Mouse (Mus musculus) forebrain, embryonic 13.5 days (tissue): ENCODE data around the gene P2rx7. TPM values are rescaled to one million over a fixed set of nuclear protein-coding genes. Genes with fewer than 3 reads are reported as not detected.
A peak's percentile ranks its signal among the peaks of the same experiment; 100 is the strongest.

Source experiments
- ATAC-seq: fragments of 200-750 bp; cut with Nextera tagmentation; 2 replicates; pipeline ENCODE4 v1.8.0; 2017
- H3K27ac ChIP-seq: fragments of 300-500 bp; sonication (generic); 2 replicates; pipeline ENCODE4 v1.5.1; 2015; ENCODE audit warnings: inconsistent platforms, mild to moderate bottlenecking, moderate library complexity
- H3K27me3 ChIP-seq: fragments of 300-500 bp; sonication (generic); 2 replicates; pipeline ENCODE4 v1.6.1; 2015; ENCODE audit warnings: mild to moderate bottlenecking, inconsistent platforms
- H3K36me3 ChIP-seq: fragments of 300-500 bp; sonication (generic); 2 replicates; pipeline ENCODE4 v1.6.1; 2015; ENCODE audit warnings: mild to moderate bottlenecking, inconsistent platforms; ENCODE audit not compliant: poor library complexity, severe bottlenecking
- H3K4me1 ChIP-seq: fragments of 300-500 bp; sonication (generic); 2 replicates; pipeline ENCODE4 v1.6.1; 2015; ENCODE audit warnings: inconsistent platforms
- H3K4me2 ChIP-seq: fragments of 300-500 bp; sonication (generic); 2 replicates; pipeline ENCODE4 v1.6.1; 2015; ENCODE audit warnings: inconsistent platforms, mild to moderate bottlenecking, moderate library complexity
- H3K4me3 ChIP-seq: fragments of 300-500 bp; sonication (generic); 2 replicates; pipeline ENCODE4 v1.5.1; 2015; ENCODE audit warnings: mild to moderate bottlenecking, inconsistent platforms
- H3K9ac ChIP-seq: fragments of 300-500 bp; sonication (generic); 2 replicates; pipeline ENCODE4 v1.6.1; 2015; ENCODE audit warnings: mild to moderate bottlenecking, inconsistent platforms
- H3K9me3 ChIP-seq: fragments of 300-500 bp; sonication (generic); replicated peaks from 2 replicates; pipeline ENCODE4 v1.6.1; 2016; ENCODE audit warnings: inconsistent platforms
- WGBS: fragments of 180-500 bp; shearing (Covaris S2); methylation state at CpG from one replicate; pipeline ENCODE4 v1.1.7; 2015; 5-methylcytosine and 5-hydroxymethylcytosine counted together
- polyA plus RNA-seq: library from polyadenylated mRNA; unstranded; fragments of >200 nt; fragmentation: Nextera tagmentation; extraction: Ambion mirVana; gene quantifications from 2 replicates; pipeline ENCODE4 v1.2.1, GENCODE M21; 2015

Gene P2rx7
- polyA plus RNA-seq, 1 experiment from 2014 or later, result 0.85 TPM

GRCm38 (mm10) chr5:122719168-122719567 is 75.5 kb downstream of the P2rx7 start:
- 93% methylated on average over 8 of the region's 8 CpGs for WGBS
- no peak overlapping the region for H3K4me3 ChIP-seq
- ATAC-seq, result no peak
- no peak overlapping the region for H3K9ac ChIP-seq
- no peaks in the 10 kb centered on the region for H3K9me3 ChIP-seq
- H3K4me2 ChIP-seq, result no peak overlapping the region
- no peak overlapping the region for H3K27ac ChIP-seq
- H3K4me1 ChIP-seq, result no peaks in the 10 kb centered on the region
- no peaks in the 10 kb centered on the region for H3K36me3 ChIP-seq
- no peaks in the 10 kb centered on the region for H3K27me3 ChIP-seq

GRCm38 (mm10) chr5:122725453-122725852 is 81.7 kb downstream of the P2rx7 start:
- 91% methylated on average over 13 of the region's 13 CpGs for WGBS
- Histone ChIP-seq H3K4me2 (no peak overlapping the region), H3K36me3 (no peaks in the 10 kb centered on the region), H3K9me3 (no peaks in the 10 kb centered on the region), H3K4me1 (no peaks in the 10 kb centered on the region), H3K9ac (no peak overlapping the region), H3K27me3 (no peaks in the 10 kb centered on the region), H3K4me3 (no peak overlapping the region), H3K27ac (no peak overlapping the region)
- ATAC-seq, result no peak

- no peaks in the 10 kb centered on the region for H3K4me1 ChIP-seq
- no peak overlapping the region for H3K4me2 ChIP-seq
- no peak overlapping the region for H3K9ac ChIP-seq
- H3K27me3 ChIP-seq, result no peaks in the 10 kb centered on the region
- 24% methylated on average over 7 of the region's 7 CpGs for WGBS
- no peak overlapping the region for H3K27ac ChIP-seq
- H3K36me3 ChIP-seq, result no peaks in the 10 kb centered on the region
- H3K9me3 ChIP-seq, result no peaks in the 10 kb centered on the region
- ATAC-seq, result peak; percentile 38; the same call in 1 of the 2 replicates
- no peak overlapping the region for H3K4me3 ChIP-seq
These were observed 82.4 kb downstream of the P2rx7 start for GRCm38 (mm10) chr5:122726068-122726467.

- no peak overlapping the region for H3K4me3 ChIP-seq
- no peaks in the 10 kb centered on the region for H3K27me3 ChIP-seq
- H3K4me1 ChIP-seq, result no peaks in the 10 kb centered on the region
- no peaks in the 10 kb centered on the region for H3K36me3 ChIP-seq
- no peak overlapping the region for H3K27ac ChIP-seq
- H3K4me2 ChIP-seq, result no peak overlapping the region
- H3K9me3 ChIP-seq, result no peaks in the 10 kb centered on the region
- no peak overlapping the region for H3K9ac ChIP-seq
- 82% methylated on average over 5 of the region's 5 CpGs for WGBS
- ATAC-seq, result no peak
These were observed 82.9 kb downstream of the P2rx7 start for GRCm38 (mm10) chr5:122726595-122726994.

DNA sequence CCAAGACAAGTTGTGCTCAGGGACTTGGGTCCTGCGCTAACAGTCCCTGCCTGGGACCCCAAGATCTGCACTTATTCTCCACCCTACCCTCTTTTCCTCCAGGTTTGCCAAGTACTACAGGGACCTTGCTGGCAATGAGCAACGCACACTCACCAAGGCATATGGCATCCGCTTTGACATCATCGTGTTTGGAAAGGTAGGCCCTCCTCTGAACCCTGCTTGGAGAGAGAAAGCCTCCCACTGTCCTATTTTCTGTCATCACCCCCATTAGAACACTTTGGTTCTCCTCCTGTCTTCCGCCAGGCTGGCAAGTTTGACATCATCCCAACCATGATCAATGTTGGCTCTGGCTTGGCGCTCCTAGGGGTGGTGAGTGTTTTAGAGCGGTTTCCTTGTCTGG is 83.4 kb downstream of the P2rx7 start:
- ATAC-seq, result no peak
- Histone ChIP-seq H3K4me1 (no peaks in the 10 kb centered on the region), H3K36me3 (no peaks in the 10 kb centered on the region), H3K27ac (no peak overlapping the region), H3K9ac (no peak overlapping the region), H3K27me3 (no peaks in the 10 kb centered on the region), H3K9me3 (no peaks in the 10 kb centered on the region), H3K4me3 (no peak overlapping the region), H3K4me2 (no peak overlapping the region)
- WGBS, result 91% methylated on average over 7 of the region's 7 CpGs

GRCm38 (mm10) chr5:122730776-122731175 is 87.1 kb downstream of the P2rx7 start:
- Histone ChIP-seq H3K9me3 (no peaks in the 10 kb centered on the region), H3K9ac (no peak overlapping the region), H3K27ac (no peak overlapping the region), H3K4me1 (no peaks in the 10 kb centered on the region), H3K36me3 (0 out of 2 replicates have a peak, but pooled peaks cover 3% of the 10 kb centered on the region), H3K27me3 (no peaks in the 10 kb centered on the region), H3K4me2 (no peak overlapping the region), H3K4me3 (no peak overlapping the region)
- WGBS, result 90% methylated on average over 10 of the region's 10 CpGs
- ATAC-seq, result no peak

DNA sequence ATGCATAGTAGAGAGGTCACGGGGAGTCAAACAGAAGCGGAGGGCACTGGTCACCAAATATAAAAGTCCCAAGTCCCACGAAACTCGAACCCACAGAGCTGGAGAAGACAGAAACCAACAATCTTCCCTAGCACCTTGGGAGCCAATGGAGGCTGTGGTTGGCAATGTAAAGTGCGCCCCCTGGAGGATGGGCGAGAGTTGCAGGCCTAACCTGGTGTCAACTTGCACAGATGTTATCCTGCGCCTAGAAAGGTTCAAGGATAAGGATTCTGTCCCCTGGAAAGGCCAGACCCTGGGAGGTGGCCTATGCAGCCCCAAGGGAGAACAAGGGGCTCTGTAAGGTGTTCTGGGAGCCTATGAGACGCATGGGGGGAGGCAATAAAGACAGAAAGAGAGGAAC is 87.6 kb downstream of the P2rx7 start:
- Histone ChIP-seq H3K27me3 (no peaks in the 10 kb centered on the region), H3K27ac (peak overlapping the region; percentile 41; the same call in 1 of the 2 replicates), H3K4me1 (no peaks in the 10 kb centered on the region), H3K9ac (no peak overlapping the region), H3K36me3 (0 out of 2 replicates have a peak, but pooled peaks cover 7% of the 10 kb centered on the region), H3K9me3 (no peaks in the 10 kb centered on the region), H3K4me3 (no peak overlapping the region), H3K4me2 (no peak overlapping the region)
- ATAC-seq, result no peak
- WGBS, result 73% methylated on average over 8 of the region's 8 CpGs

- ATAC-seq, result no peak
- peaks cover 14% of the 10 kb centered on the region; the same call in 1 of the 2 replicates for H3K36me3 ChIP-seq
- H3K9ac ChIP-seq, result no peak overlapping the region
- H3K4me2 ChIP-seq, result no peak overlapping the region
- 74% methylated on average over 15 of the region's 15 CpGs for WGBS
- H3K4me3 ChIP-seq, result no peak overlapping the region
- H3K27me3 ChIP-seq, result no peaks in the 10 kb centered on the region
- H3K9me3 ChIP-seq, result no peaks in the 10 kb centered on the region
- H3K4me1 ChIP-seq, result no peaks in the 10 kb centered on the region
- no peak overlapping the region for H3K27ac ChIP-seq
These were observed 88.4 kb downstream of the P2rx7 start for GRCm38 (mm10) chr5:122731991-122732673.

DNA sequence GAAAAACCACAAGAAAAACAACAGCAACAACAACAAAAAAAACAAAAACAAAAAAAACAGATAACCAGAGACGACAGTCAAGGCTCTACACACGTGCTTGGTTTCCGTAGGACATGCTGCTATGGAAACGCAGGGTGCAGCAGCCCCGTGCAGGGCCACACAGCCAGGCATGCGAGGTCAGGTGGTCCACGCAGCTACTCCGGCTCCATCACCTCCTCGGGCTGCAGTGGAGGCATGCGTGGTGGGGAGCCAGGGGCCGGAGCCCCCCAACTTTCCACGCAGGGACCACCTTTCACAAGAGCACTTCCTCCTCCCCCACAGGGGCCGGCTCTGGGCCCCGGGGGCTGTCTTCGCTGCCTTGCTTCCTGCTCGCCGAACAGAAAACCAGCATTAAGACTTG is 90.2 kb downstream of the P2rx7 start:
- H3K27ac ChIP-seq, result no peak overlapping the region
- WGBS, result 71% methylated on average over 17 of the region's 17 CpGs
- H3K4me2 ChIP-seq, result no peak overlapping the region
- H3K36me3 ChIP-seq, result peaks cover 20% of the 10 kb centered on the region
- H3K4me3 ChIP-seq, result no peak overlapping the region
- H3K9ac ChIP-seq, result no peak overlapping the region
- H3K27me3 ChIP-seq, result no peaks in the 10 kb centered on the region
- ATAC-seq, result no peak
- no peaks in the 10 kb centered on the region for H3K9me3 ChIP-seq
- H3K4me1 ChIP-seq, result no peaks in the 10 kb centered on the region

GRCm38 (mm10) chr5:122735853-122736252 is 92.1 kb downstream of the P2rx7 start:
- ATAC-seq, result no peak
- Histone ChIP-seq H3K27ac (no peak overlapping the region; the same call in 1 of the 2 replicates), H3K9ac (no peak overlapping the region), H3K36me3 (peaks cover 28% of the 10 kb centered on the region), H3K4me1 (no peaks in the 10 kb centered on the region), H3K4me2 (no peak overlapping the region), H3K27me3 (no peaks in the 10 kb centered on the region), H3K9me3 (no peaks in the 10 kb centered on the region), H3K4me3 (no peak overlapping the region)
- WGBS, result 88% methylated on average over 7 of the region's 7 CpGs

DNA sequence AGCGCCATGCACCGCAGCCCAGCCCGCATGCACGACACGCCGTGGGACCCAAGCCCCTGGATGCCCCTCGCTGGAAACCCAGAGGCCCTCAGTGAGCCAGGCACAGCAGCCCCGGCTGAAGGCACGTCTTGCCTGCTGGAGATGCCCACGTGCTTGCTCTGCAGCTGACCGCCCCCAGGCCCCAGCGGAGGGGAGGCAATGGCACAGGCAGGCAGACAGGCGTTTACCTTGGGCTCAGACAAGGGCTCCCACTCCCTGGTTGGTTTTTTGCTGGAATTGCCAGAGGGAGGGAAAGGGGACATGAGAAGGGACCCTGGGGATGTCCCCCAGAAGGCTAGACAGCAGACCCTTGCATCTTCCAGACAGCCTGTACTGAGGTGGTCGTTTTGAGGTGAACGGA is 93.0 kb downstream of the P2rx7 start:
- Histone ChIP-seq H3K4me3 (no peak overlapping the region), H3K9me3 (no peaks in the 10 kb centered on the region), H3K9ac (no peak overlapping the region), H3K4me1 (no peaks in the 10 kb centered on the region), H3K4me2 (no peak overlapping the region), H3K27me3 (no peaks in the 10 kb centered on the region), H3K36me3 (peaks cover 37% of the 10 kb centered on the region), H3K27ac (no peak overlapping the region)
- 92% methylated on average over 15 of the region's 15 CpGs for WGBS
- ATAC-seq, result no peak
